Mouse (Mus musculus) MEL (cell line): Measurements from ENCODE around the gene Naa11. TPM values are rescaled to one million over a fixed set of nuclear protein-coding genes. Genes with fewer than 3 reads are reported as not detected.

Experiments used
- DNase-seq: peaks from one replicate; pipeline ENCODE4 v3.0.0; 2011; ENCODE audit warnings: low read depth, low spot score
- H3K27ac ChIP-seq: 2 replicates; pipeline ENCODE4 v1.5.1; 2012; ENCODE audit warnings: low read depth, mild to moderate bottlenecking, control low read depth, low read length, moderate library complexity; ENCODE audit not compliant: control insufficient read depth
- H3K27me3 ChIP-seq, 2 experiments: fragments of 150-350 bp in 1 of 2; sonication (generic) in 1 of 2; 2 replicates each; pipeline ENCODE4 v1.6.1; 2012; ENCODE audit warnings: low read length in 2 of 2, mild to moderate bottlenecking in 2 of 2, improper control_type of control experiment in 1 of 2, moderate library complexity in 1 of 2; ENCODE audit not compliant: insufficient read depth in 2 of 2, control insufficient read depth in 1 of 2
- H3K36me3 ChIP-seq, 2 experiments: 2 replicates each; pipeline ENCODE4 v1.6.1; 2012 to 2014; ENCODE audit warnings: low read length in 2 of 2, improper control_type of control experiment in 1 of 2, inconsistent platforms in 1 of 2, mild to moderate bottlenecking in 1 of 2; ENCODE audit not compliant: insufficient read depth in 2 of 2, control insufficient read depth in 1 of 2
- H3K4me1 ChIP-seq, 2 experiments: fragments of 150-350 bp in 1 of 2; sonication (generic) in 1 of 2; 2 replicates each; pipeline ENCODE4 v1.6.1; 2012; ENCODE audit warnings: low read length in 2 of 2, improper control_type of control experiment in 1 of 2, mild to moderate bottlenecking in 1 of 2; ENCODE audit not compliant: insufficient read depth in 2 of 2, control insufficient read depth in 1 of 2
- H3K4me3 ChIP-seq, 2 experiments: fragments of 150-350 bp in 1 of 2; sonication (generic) in 1 of 2; 2 replicates each; pipeline ENCODE4 v1.5.1; 2012; ENCODE audit warnings: low read depth in 2 of 2, low read length in 2 of 2, mild to moderate bottlenecking in 2 of 2, moderate library complexity in 2 of 2, control low read depth in 1 of 2, improper control_type of control experiment in 1 of 2; ENCODE audit not compliant: control insufficient read depth in 1 of 2, insufficient read depth in 1 of 2
- H3K79me2 ChIP-seq: 2 replicates; pipeline ENCODE4 v1.6.1; 2012; ENCODE audit warnings: mild to moderate bottlenecking, low read length, moderate library complexity; ENCODE audit not compliant: control insufficient read depth, poor library complexity, insufficient read depth
- H3K9ac ChIP-seq: 2 replicates; pipeline ENCODE4 v1.6.1; 2012; ENCODE audit warnings: low read depth, mild to moderate bottlenecking, control low read depth, low read length, moderate library complexity; ENCODE audit not compliant: control insufficient read depth, poor library complexity, severe bottlenecking
- H3K9me3 ChIP-seq: fragments of 150-350 bp; sonication (generic); replicated peaks from 2 replicates; pipeline ENCODE4 v1.6.1; 2012; ENCODE audit warnings: mild to moderate bottlenecking, low read length, improper control_type of control experiment, moderate library complexity; ENCODE audit not compliant: insufficient read depth
- BHLHE40 ChIP-seq: IDR thresholded peaks from 2 replicates; pipeline ENCODE4 v1.6.1; 2012; ENCODE audit warnings: low read depth, mild to moderate bottlenecking, inconsistent platforms, low read length, improper control_type of control experiment, borderline replicate concordance
- CHD2 ChIP-seq: IDR thresholded peaks from 2 replicates; pipeline ENCODE4 v1.6.1; 2011; ENCODE audit warnings: low read length, improper control_type of control experiment
- CTCF ChIP-seq, 3 experiments: IDR thresholded peaks in 2 of 3; conservative IDR thresholded peaks in 1 of 3; 2 replicates each; pipeline ENCODE4 v1.5.1; 2011 to 2012; ENCODE audit warnings: low read length in 3 of 3, low read depth in 2 of 3, mild to moderate bottlenecking in 2 of 3, improper control_type of control experiment in 1 of 3, inconsistent platforms in 1 of 3, mixed read lengths in 1 of 3, moderate library complexity in 1 of 3; ENCODE audit not compliant: control insufficient read depth in 1 of 3, insufficient read depth in 1 of 3, poor library complexity in 1 of 3, severe bottlenecking in 1 of 3
- E2F4 ChIP-seq: IDR thresholded peaks from 2 replicates; pipeline ENCODE4 v1.6.1; 2011; ENCODE audit warnings: low read depth, low read length, improper control_type of control experiment, borderline replicate concordance
- ELF1 ChIP-seq: IDR thresholded peaks from 2 replicates; pipeline ENCODE4 v1.6.1; 2014; ENCODE audit warnings: low read depth, mild to moderate bottlenecking, inconsistent platforms, low read length, improper control_type of control experiment, moderate library complexity
- EP300 ChIP-seq, 2 experiments: IDR thresholded peaks; 2 replicates each; pipeline ENCODE4 v1.6.1; 2011; ENCODE audit warnings: improper control_type of control experiment in 2 of 2, low read length in 2 of 2, low read depth in 1 of 2, mild to moderate bottlenecking in 1 of 2
- ETS1 ChIP-seq: IDR thresholded peaks from 2 replicates; pipeline ENCODE4 v1.6.1; 2012; ENCODE audit warnings: low read depth, mild to moderate bottlenecking, inconsistent platforms, low read length, improper control_type of control experiment, moderate library complexity
- GABPA ChIP-seq: IDR thresholded peaks from 2 replicates; pipeline ENCODE4 v1.6.1; 2012; ENCODE audit warnings: low read depth, mild to moderate bottlenecking, inconsistent platforms, low read length, improper control_type of control experiment, moderate library complexity
- GATA1 ChIP-seq: IDR thresholded peaks from 2 replicates; pipeline ENCODE4 v1.6.1; 2011; ENCODE audit warnings: low read depth, low read length, improper control_type of control experiment
- JUND ChIP-seq: IDR thresholded peaks from 2 replicates; pipeline ENCODE4 v1.6.1; 2011; ENCODE audit warnings: low read depth, mild to moderate bottlenecking, improper control_type of control experiment, low read length
- MAFK ChIP-seq: IDR thresholded peaks from 2 replicates; pipeline ENCODE4 v1.6.1; 2011; ENCODE audit warnings: low read depth, mild to moderate bottlenecking, low read length, improper control_type of control experiment, borderline replicate concordance
- MAX ChIP-seq: IDR thresholded peaks from 2 replicates; pipeline ENCODE4 v1.6.1; 2011; ENCODE audit warnings: low read length, improper control_type of control experiment
- MAZ ChIP-seq: IDR thresholded peaks from 2 replicates; pipeline ENCODE4 v1.6.1; 2012; ENCODE audit warnings: low read depth, mild to moderate bottlenecking, inconsistent platforms, low read length, improper control_type of control experiment
- MEF2A ChIP-seq: IDR thresholded peaks from 2 replicates; pipeline ENCODE4 v1.6.1; 2014; ENCODE audit warnings: low read depth, mild to moderate bottlenecking, inconsistent platforms, low read length, improper control_type of control experiment; ENCODE audit not compliant: poor library complexity, insufficient replicate concordance, severe bottlenecking; ENCODE audit errors: extremely low read depth
- MXI1 ChIP-seq: IDR thresholded peaks from 2 replicates; pipeline ENCODE4 v1.6.1; 2011; ENCODE audit warnings: mild to moderate bottlenecking, low read depth, low read length, improper control_type of control experiment
- NELFE ChIP-seq: IDR thresholded peaks from 2 replicates; pipeline ENCODE4 v1.6.1; 2011; ENCODE audit warnings: low read depth, low read length, improper control_type of control experiment
- POLR2A ChIP-seq, 2 experiments: IDR thresholded peaks; 2 replicates each; pipeline ENCODE4 v1.6.1; 2011 to 2012; ENCODE audit warnings: low read length in 2 of 2, mild to moderate bottlenecking in 2 of 2, control low read depth in 1 of 2, improper control_type of control experiment in 1 of 2, low read depth in 1 of 2, moderate library complexity in 1 of 2; ENCODE audit not compliant: control insufficient read depth in 1 of 2, insufficient read depth in 1 of 2, poor library complexity in 1 of 2
- POLR2AphosphoS2 ChIP-seq: IDR thresholded peaks from 2 replicates; pipeline ENCODE4 v1.6.1; 2011; ENCODE audit warnings: low read length, improper control_type of control experiment
- SMC3 ChIP-seq: IDR thresholded peaks from 2 replicates; pipeline ENCODE4 v1.6.1; 2011; ENCODE audit warnings: low read depth, low read length, improper control_type of control experiment
- TBP ChIP-seq: IDR thresholded peaks from 2 replicates; pipeline ENCODE4 v1.8.0; 2011; ENCODE audit warnings: low read depth, low read length, improper control_type of control experiment
- UBTF ChIP-seq: IDR thresholded peaks from 2 replicates; pipeline ENCODE4 v1.6.1; 2012; ENCODE audit warnings: low read depth, mild to moderate bottlenecking, inconsistent platforms, low read length, improper control_type of control experiment, moderate library complexity, borderline replicate concordance; ENCODE audit not compliant: insufficient read depth
- USF2 ChIP-seq, 2 experiments: IDR thresholded peaks; 2 replicates each; pipeline ENCODE4 v1.6.1; 2011 to 2012; ENCODE audit warnings: improper control_type of control experiment in 2 of 2, low read length in 2 of 2, borderline replicate concordance in 1 of 2, inconsistent platforms in 1 of 2, low read depth in 1 of 2, mild to moderate bottlenecking in 1 of 2; ENCODE audit not compliant: insufficient read depth in 1 of 2
- ZMIZ1 ChIP-seq: IDR thresholded peaks from 2 replicates; pipeline ENCODE4 v1.6.1; 2012; ENCODE audit warnings: low read depth, mild to moderate bottlenecking, inconsistent platforms, low read length, improper control_type of control experiment, moderate library complexity
- polyA plus RNA-seq, 2 experiments: library from polyadenylated mRNA; stranded (reverse) in 1 of 2; unstranded in 1 of 2; fragments of >175 nt in 1 of 2; fragments of >200 nt in 1 of 2; gene quantifications; 2 replicates each; pipeline versions ENCODE4 v1.2.1 to v1.2.4; 2012; ENCODE audit warnings: low replicate concordance in 2 of 2, low read depth in 1 of 2; ENCODE audit not compliant: insufficient read length in 2 of 2, insufficient read depth in 1 of 2, missing spikeins in 1 of 2
- total RNA-seq: library from RNA; depleted of rRNA; stranded (reverse); fragments of 300-350 nt; gene quantifications from 2 replicates; pipeline ENCODE4 v1.2.3, GENCODE M21; 2012

Naa11 gene
- total and polyA plus RNA-seq, 3 experiments: not detected

- no peak overlapping the region for H3K27ac ChIP-seq
- H3K36me3 ChIP-seq: no peaks in the 10 kb centered on the region
- TF ChIP-seq MAFK (no peak), SMC3 (no peak), E2F4 (no peak), USF2 (IDR thresholded peaks at IDR 0.05; ENCODE audit: borderline replicate concordance in 1 of 2, insufficient read depth in 1 of 2, low read depth in 1 of 2, low read length in 2 of 2) (no peak), CHD2 (no peak), UBTF (no peak), TBP (no peak), ZMIZ1 (no peak), EP300 (IDR thresholded peaks at IDR 0.05; ENCODE audit: low read depth in 1 of 2, low read length in 2 of 2) (no peak), POLR2A (IDR thresholded peaks at IDR 0.05; ENCODE audit: control insufficient read depth in 1 of 2, insufficient read depth in 1 of 2, low read depth in 1 of 2, low read length in 2 of 2, poor library complexity in 1 of 2) (no peak), POLR2AphosphoS2 (no peak), JUND (no peak)
- H3K9ac ChIP-seq: no peak overlapping the region
- no peak for DNase-seq
- no peaks in the 10 kb centered on the region for H3K27me3 ChIP-seq
- H3K4me1 ChIP-seq: no peaks in the 10 kb centered on the region
- no peaks in the 10 kb centered on the region for H3K9me3 ChIP-seq
- H3K79me2 ChIP-seq: no peaks in the 10 kb centered on the region
- no peak overlapping the region for H3K4me3 ChIP-seq
Observed at GRCm38 (mm10) chr5:97382548-97383222, 9.5 kb downstream of the Naa11 start.

- TF ChIP-seq MAZ (no peak), MAX (no peak), BHLHE40 (no peak), GATA1 (no peak), CTCF (IDR thresholded peaks at IDR 0.05 in 2 of 3, conservative IDR thresholded peaks at IDR 0.05 in 1 of 3; ENCODE audit: control insufficient read depth in 1 of 3, insufficient read depth in 1 of 3, low read depth in 2 of 3, low read length in 3 of 3, poor library complexity in 1 of 3, severe bottlenecking in 1 of 3) (no peak), ELF1 (no peak), NELFE (no peak), MEF2A (no peak), ETS1 (no peak), JUND (no peak), GABPA (no peak), MXI1 (no peak)
- Histone ChIP-seq H3K36me3 (no peaks in the 10 kb centered on the region), H3K4me3 (no peak overlapping the region), H3K9ac (no peak overlapping the region), H3K4me1 (no peaks in the 10 kb centered on the region), H3K79me2 (no peaks in the 10 kb centered on the region), H3K9me3 (no peaks in the 10 kb centered on the region), H3K27ac (no peak overlapping the region), H3K27me3 (no peaks in the 10 kb centered on the region)
- no peak for DNase-seq
Observed at GRCm38 (mm10) chr5:97379976-97380375, 12.2 kb downstream of the Naa11 start.
